Mouse (Mus musculus) layer of hippocampus, adult 9-11 months (tissue): ENCODE data around the gene Igsf11.
A peak's percentile ranks its signal among the peaks of the same experiment; 100 is the strongest.

ENCODE experiments used
- DNase-seq: peaks from one replicate; pipeline ENCODE4 v3.0.0; 2022

Igsf11 gene

GRCm38 (mm10) chr16:38985411-38985810, 92.9 kb downstream of the Igsf11 start:
- DNase-seq, result peak; percentile 52

- DNase-seq, result no peak
Measured at GRCm38 (mm10) chr16:38986410-38986809, 93.9 kb downstream of the Igsf11 start.

DNA sequence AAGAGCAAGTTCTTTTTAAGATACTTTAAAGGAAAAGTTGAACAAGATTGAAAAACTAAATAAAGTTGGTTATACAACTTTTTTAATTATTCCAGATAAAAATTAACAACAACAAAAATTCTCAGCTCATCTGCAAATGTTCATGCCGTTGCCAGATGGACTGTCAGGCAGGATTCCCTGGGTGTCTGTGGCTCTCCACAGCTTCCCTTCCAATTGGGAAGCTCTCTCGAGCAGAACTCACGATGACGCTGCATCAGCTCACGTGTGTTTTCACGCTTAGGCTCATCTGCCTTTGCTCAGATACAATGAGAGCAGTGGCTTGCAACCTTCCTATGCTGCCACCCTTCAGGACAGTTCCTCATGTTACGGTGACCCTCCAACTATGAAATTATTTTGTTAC, 101.2 kb downstream of the Igsf11 start:
- DNase-seq, result peak; percentile 63

- no peak for DNase-seq
Measured at GRCm38 (mm10) chr16:38998496-38999258, 106.2 kb downstream of the Igsf11 start.

DNA sequence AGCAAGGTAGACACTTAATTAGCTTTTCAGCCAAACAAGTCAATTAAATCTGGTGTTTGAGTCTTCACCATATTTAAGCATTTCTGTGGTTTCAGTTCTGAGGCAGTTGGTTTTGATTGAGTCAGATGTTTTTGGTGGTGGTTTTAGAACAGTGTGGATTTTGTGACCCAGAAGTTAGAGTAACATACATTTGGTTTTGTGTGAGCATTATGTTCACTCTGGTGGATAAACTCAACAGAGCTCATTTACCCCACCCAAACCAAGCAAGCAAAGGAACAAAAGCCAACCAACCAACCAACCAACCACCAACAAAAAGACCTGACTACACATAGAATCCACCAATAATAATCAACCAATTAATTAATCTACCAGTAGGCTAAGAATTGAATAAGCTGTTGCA, 106.8 kb downstream of the Igsf11 start:
- no peak for DNase-seq

DNA sequence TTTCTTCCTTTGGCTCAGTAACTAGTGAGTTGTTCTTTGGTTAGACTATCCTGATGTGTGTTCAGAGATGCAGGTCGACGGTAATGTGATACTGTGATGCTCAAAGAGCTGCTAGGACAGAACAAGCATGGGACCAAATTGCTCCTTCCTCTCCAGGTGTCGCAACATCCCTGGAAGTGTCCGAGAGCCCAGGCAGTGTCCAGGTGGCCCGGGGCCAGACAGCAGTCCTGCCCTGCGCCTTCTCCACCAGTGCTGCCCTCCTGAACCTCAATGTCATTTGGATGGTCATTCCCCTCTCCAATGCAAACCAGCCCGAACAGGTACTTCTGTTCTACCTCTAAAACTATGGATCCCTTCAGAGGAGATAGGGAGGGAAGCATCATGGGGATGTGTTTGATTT, 114.5 kb downstream of the Igsf11 start:
- no peak for DNase-seq

DNA sequence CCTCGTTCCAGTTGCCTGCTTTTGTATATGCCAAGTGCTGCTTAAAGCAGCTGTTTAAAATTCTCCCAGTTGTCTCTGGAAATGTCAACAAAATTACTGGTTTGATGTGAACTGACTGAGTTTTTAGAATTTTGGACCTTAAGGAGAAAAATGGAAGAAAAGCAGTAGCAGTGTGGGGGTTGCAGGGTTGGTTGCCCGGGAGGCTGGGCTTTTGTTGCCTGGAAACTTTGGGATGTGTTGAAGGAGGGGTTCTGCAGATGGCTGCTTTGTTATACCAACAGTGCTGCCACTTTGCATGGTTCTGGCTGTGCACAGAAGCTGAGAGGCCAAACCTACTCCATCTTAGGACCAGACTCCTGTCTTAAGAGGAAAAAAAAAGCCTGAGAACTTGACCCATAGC, 127.0 kb downstream of the Igsf11 start:
- peak; percentile 19 for DNase-seq

- DNase-seq, result peak; percentile 29
Measured at GRCm38 (mm10) chr16:39025989-39026736, 133.7 kb downstream of the Igsf11 start.

DNA sequence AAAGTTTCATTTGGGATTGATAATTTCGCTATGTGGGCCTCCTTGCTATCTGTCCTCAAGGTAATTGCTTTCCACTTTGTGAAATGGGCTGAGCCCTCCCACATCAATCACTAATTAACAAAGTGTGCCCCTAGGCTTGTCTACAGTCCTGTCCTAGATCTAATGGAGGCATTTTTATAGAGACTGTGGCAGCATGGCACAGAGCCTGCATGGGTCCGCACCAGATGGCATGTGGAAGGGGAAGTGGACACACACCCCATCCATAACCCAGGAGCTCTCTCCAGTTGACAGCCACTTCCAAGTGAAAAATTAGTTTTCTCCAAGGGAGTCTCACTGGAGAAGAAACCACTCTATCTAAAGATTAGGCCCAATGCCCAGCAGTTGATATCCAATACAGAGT, 138.9 kb downstream of the Igsf11 start:
- DNase-seq, result no peak

- no peak for DNase-seq
Measured at GRCm38 (mm10) chr16:39037257-39037656, 144.8 kb downstream of the Igsf11 start.

GRCm38 (mm10) chr16:39044381-39044780, 151.9 kb downstream of the Igsf11 start:
- DNase-seq, result no peak

DNA sequence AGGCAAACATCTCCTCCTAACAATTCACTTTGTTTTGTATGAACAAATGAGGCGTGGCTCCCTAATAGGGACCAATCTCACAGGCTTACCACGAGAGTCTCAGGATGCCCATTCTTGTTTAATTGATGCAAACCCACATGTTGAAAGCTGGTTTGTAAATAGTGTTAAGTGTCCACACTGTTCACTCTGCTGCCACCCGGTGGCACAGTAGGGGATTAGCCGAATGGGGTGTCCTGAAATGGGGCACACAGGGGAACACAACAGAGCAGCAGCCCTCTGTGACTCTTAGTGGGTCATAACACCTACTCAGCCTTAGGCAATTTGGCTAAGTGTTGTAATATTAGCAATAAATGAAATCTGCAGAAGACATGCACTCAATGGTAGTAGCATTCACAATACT, 156.4 kb downstream of the Igsf11 start:
- DNase-seq, result peak; percentile 60

- DNase-seq, result peak; percentile 47
Measured at GRCm38 (mm10) chr16:39052971-39053370, 160.5 kb downstream of the Igsf11 start.

DNA sequence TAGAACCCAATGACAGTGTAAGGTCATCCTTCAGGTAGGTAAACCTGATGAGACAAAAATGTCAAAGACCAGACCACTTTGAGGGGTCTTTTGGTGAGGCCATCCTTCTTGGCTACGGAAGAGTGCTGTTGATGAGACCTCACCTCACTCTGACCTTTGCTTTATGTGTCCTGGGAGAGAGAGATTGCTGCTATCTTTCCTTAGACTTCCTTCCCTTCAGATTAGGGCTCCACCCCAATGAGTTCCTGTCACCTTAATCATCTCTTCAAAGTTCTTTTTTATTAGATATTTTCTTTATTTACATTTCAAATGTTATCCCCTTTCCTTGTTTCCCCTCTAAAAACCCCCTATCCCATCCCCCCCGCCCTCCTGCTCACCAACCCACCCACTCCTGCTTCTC, 161.3 kb downstream of the Igsf11 start:
- no peak for DNase-seq

DNA sequence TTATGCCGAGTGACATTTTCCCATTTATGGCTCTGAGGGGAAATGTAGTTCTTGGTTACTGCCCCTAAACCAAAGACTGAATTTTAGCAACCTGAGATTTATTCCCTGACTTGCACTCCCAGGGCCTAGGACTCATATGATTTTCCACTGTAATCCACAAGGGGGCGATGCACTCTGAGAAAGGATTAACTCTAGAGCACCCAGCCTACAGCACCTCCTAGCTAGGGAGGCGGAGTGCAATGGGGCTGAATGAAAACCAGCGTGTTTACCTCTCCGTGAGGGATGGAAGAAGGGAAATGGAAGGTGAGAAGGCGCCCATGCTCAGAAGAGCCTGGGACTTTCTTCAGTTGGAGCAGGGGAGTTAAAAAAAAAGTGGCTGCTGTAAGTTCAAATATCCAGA, 163.6 kb downstream of the Igsf11 start:
- peak; percentile 45 for DNase-seq

DNA sequence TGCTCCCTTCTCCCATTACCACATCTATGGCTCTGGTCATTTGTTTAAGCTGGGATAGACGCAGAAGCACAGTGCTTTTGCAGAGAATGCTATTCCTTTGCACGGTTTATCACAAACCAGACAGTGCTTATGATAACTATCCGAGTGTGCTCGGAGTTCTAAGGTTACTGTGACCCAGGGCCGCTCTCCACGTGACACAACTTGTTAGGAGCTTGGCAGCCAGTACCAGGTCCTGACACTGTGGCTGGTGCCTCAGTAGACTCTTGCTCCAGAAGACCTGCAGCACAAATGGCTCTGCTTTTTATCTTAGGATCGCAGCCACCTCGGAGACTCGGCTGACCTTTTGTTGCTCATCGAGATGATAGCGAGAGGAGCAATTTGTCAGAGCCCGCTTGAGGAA, 164.5 kb downstream of the Igsf11 start:
- no peak for DNase-seq

GRCm38 (mm10) chr16:39058869-39059268, 166.4 kb downstream of the Igsf11 start:
- DNase-seq, result no peak

GRCm38 (mm10) chr16:39062596-39062995, 170.1 kb downstream of the Igsf11 start:
- no peak for DNase-seq

DNA sequence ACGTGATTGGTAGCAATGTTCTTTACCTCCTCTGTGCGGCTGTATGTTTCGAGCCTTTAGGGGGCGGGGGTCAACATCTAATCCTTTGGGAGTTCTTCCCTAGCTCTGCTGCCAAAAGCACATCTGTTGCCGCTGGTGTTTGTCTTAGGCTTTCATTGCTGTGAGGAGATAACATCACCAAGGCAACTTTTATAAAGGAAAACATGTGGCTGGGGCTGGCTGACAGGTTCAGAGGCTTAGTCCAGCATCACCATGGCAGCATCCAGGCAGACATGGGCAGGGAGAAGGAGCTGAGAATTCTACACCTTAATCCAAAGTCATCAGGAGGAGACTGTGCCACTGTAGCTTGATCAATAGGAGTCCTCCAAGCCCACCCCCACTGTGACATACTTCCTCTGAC, 173.1 kb downstream of the Igsf11 start:
- no peak for DNase-seq

GRCm38 (mm10) chr16:39071431-39071830, 179.0 kb downstream of the Igsf11 start:
- DNase-seq, result no peak
